Mouse (Mus musculus): ENCODE results near the gene Cgnl1.

Cgnl1 gene

GRCm38 (mm10) chr9:71672495-71672894, 98.9 kb downstream of the Cgnl1 start:
- no peak for DNase-seq (ENCODE audit: low spot score)

GRCm38 (mm10) chr9:71670677-71671076, 100.7 kb downstream of the Cgnl1 start:
- DNase-seq (ENCODE audit: low spot score) = no peak

DNA sequence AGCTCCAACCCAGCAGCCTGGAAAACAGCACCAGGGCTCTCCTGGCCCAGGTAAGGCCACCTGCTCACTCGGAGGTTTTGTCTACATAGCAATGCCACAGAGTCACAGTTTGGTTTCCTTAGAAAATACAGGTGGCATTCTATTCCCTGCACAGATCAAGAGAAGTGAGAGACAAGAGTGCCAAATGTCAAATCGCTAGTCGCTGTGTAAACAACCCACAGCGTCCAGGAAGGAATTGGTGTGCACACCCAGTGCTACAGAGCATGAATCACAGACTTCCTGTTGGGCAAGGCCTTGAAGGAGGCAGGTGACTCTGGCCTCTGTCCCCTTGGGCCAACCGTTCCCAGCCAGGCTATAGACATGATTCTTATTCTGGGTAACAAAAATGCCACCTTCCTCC, 103.8 kb downstream of the Cgnl1 start:
- no peak for DNase-seq (ENCODE audit: low spot score)

- DNase-seq (ENCODE audit: low spot score) = no peak
Observed at GRCm38 (mm10) chr9:71666432-71666831, 105.0 kb downstream of the Cgnl1 start.

DNA sequence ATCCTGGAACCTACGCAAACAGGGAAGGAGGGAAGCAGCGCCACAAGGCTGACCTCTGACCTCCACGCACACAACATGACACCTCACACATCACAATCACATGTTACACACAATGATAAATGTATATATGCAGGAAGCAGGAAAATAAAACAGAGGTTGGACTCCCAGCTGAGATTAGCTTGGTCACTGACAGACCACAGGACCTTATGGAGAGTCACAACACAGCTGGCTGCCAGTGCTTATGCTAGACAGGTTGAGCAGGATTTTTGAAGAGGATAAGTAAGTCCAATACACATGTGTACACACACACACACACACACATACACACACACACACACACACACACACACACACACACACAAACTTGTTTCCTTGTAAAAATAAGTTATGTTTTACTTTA, 105.9 kb downstream of the Cgnl1 start:
- DNase-seq (ENCODE audit: low spot score) = no peak

GRCm38 (mm10) chr9:71664855-71665254, 106.5 kb downstream of the Cgnl1 start:
- no peak for DNase-seq (ENCODE audit: low spot score)

DNA sequence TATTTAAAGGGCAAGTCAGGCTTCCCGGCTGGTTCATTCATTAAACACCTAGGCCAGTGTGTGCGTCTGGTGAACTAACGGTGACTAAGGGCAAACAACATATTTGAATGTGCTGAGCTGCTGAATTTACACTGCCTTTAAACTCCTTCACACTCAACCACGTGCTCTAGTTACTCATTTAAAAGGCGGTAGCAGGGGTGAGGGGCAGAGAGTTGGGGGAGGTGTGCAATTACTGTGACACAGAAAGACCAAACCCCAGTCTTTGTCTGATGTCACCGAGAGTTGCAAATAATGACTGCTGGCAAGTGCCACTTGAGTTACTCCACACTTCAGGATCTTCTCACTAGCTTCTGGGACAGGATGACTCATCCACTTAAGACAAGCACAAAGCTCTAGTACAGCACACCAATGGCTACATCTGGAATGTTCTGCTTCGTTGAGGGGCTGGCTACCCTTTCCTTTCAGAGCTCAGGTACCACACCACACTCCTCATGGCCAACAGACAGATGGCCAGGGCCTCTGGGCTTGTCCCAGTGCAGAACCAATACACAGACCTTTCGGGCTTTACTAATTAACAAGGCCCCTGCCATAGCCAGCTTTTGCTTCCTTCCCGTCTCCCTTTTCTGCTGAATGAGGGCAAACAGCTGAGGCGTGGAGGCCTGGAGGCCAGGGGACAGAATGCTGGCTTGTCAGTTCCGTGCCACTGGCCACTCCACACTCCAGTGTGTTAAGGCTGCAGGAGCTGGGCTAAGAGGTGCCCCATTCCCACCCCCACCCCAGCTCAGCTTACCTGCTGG, 107.8 kb downstream of the Cgnl1 start:
- DNase-seq (ENCODE audit: low spot score) = no peak

- DNase-seq (ENCODE audit: low spot score) = peak; percentile 74
Observed at GRCm38 (mm10) chr9:71660540-71660939, 110.9 kb downstream of the Cgnl1 start.

GRCm38 (mm10) chr9:71659681-71660080, 111.7 kb downstream of the Cgnl1 start:
- DNase-seq (ENCODE audit: low spot score) = no peak

- no peak for DNase-seq (ENCODE audit: low spot score)
Observed at GRCm38 (mm10) chr9:71657199-71657598, 114.2 kb downstream of the Cgnl1 start.

DNA sequence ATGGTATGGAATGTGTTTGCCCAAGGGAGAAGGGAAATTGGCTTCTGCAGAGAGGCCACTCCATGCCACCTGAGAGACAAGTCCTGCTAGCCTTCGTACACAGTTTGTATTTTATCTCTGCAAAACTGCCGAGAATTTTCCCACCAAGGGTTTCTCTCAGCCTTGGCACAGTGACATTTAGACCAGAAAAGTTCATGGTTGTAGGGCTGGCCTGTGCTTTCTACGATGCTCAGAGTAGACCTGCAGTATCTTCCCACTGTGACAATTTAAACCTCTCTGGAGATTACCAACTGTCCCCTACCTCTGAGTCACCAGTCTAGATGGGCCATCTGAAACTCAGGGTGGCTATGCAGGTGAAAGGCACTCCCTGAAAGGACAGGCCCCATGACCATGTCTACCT, 116.5 kb downstream of the Cgnl1 start:
- DNase-seq (ENCODE audit: low spot score) = no peak

DNA sequence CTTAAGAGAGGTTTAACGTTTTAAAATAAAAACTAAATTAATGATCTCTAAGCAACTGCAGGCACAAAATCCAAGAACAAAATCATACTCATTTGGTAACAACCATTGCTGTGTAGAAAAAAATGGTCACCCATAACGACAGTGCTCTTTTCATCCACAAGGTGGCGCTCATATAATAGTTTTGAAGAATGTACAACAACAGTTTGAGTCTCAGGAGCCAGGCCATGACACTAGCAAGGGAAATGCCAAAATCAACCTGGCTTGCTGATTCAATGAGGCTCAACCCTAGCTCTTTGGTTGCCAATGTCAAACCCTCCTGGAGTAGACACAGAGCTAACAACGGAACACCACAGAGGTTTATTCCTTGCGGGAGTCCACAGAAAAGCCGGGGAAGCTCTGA, 125.3 kb downstream of the Cgnl1 start:
- peak; percentile 93 for DNase-seq (ENCODE audit: low spot score)

DNA sequence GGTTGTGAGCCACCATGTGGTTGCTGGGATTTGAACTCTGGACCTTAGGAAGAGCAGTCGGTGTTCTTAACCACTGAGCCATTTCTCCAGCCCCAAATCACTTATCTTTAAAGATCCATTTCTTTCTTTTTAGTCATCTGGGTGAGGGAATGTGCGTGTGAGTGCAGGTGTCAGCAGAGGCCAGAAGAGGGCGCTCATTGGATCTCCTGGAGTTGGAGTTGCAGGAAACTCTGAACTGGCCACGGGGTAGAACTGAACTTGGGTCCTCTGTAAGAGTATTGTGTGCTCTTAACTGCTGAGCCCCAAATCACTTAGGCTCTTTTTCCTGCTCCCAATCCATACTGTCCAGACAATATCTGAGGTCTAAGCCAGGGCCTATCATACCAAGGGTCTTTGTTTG, 127.8 kb downstream of the Cgnl1 start:
- no peak for DNase-seq (ENCODE audit: low spot score)

GRCm38 (mm10) chr9:71642270-71642669, 129.1 kb downstream of the Cgnl1 start:
- DNase-seq (ENCODE audit: low spot score) = no peak

GRCm38 (mm10) chr9:71640361-71640927, 131.0 kb downstream of the Cgnl1 start:
- no peak for DNase-seq (ENCODE audit: low spot score)

- DNase-seq (ENCODE audit: low spot score) = no peak
Observed at GRCm38 (mm10) chr9:71638198-71638597, 133.2 kb downstream of the Cgnl1 start.

DNA sequence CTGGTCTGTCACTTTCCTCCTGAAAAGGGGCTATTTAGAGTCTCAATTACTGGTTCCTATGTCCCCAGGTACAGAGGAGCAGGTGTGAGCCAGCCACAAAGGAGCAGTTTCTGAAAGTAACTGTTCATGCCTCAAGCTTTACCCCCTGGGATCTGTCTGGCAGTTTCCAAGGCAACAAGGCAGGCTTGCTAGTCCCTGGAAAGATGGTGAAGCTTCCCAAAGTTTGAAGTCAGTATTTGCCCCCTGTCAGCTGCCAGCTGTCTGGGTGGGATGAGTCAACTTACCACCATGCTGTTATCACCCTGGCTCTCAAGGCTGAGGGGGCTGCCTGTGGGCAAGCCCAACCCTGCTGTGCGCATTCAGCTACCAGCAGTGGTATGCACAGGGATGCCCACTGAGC, 134.5 kb downstream of the Cgnl1 start:
- no peak for DNase-seq (ENCODE audit: low spot score)

DNA sequence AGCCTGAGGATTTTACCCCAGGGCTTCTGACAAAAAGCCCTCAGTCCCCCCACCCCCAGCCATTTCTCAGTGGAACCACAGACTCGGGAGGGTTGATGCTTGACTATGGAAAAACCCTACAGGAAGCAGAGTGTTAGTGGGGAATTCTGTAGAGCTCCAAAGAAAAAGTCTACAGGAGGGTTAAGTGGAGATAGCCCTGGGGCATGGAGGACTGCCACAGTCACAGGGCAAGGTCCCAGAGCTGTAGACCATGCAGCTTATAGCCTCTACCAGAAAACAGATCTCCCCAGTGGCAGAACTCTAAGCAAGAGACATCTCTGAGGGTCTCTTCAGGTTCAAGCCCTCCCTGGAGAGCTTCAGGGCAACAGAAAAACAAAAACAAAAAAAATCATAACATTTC, 135.8 kb downstream of the Cgnl1 start:
- no peak for DNase-seq (ENCODE audit: low spot score)

GRCm38 (mm10) chr9:71634916-71635315, 136.5 kb downstream of the Cgnl1 start:
- no peak for DNase-seq (ENCODE audit: low spot score)

DNA sequence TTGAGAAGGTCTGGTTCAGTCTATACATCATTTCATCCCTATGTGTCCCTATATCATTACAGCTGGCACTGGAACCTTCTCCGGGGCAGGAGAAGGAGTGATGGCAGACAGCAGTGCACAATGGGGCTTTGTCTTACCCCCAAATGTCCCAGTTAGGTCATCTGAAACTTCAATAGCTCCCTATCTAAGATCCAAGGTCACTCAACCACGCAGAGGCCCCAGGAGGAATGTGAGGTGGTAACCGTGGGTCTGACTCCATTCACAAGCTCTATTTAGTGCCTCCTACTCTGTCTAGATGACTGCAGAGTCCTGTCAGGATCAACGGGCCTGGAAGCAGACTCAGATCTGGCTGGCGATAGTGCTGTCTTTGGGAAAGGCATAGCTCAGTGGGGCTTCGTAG, 142.5 kb downstream of the Cgnl1 start:
- DNase-seq (ENCODE audit: low spot score) = no peak

GRCm38 (mm10) chr9:71628286-71628685, 143.1 kb downstream of the Cgnl1 start:
- DNase-seq (ENCODE audit: low spot score) = no peak

DNA sequence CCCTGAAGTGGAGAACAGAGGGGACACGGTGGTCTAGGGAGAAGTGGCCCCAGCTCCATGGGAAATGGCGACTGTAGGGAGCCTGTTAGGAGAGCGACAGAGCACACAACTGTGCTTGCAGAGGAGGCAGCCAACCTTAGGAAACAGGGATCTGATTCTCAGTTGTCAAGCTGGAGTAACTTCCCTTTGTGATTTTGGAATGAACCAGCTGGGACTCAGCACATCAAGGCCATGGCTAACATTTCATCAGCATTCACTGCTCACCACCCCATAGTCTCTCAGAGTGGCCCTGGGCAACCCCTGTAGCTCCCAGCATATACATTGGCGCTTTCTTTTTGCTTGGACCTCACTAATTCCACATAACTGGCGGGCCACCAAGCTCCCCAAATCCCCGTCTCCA, 145.4 kb downstream of the Cgnl1 start:
- no peak for DNase-seq (ENCODE audit: low spot score)

- peak; percentile 76 for DNase-seq (ENCODE audit: low spot score)
Observed at GRCm38 (mm10) chr9:71624793-71625495, 146.5 kb downstream of the Cgnl1 start.
